Mouse (Mus musculus) hindbrain, embryonic 16.5 days (tissue): Measurements from ENCODE around the gene Unc45b. TPM values are rescaled to one million over a fixed set of nuclear protein-coding genes. Genes with fewer than 3 reads are reported as not detected.

ENCODE experiments used
- ATAC-seq: fragments of 200-750 bp; cut with Nextera tagmentation; 2 replicates; pipeline ENCODE4 v1.8.0; 2017; ENCODE audit warnings: moderate TSS enrichment, moderate library complexity
- H3K27ac ChIP-seq: fragments of 300-500 bp; sonication (generic); 2 replicates; pipeline ENCODE4 v1.5.1; 2014; ENCODE audit warnings: low read depth, mild to moderate bottlenecking, control low read depth, low read length, moderate library complexity
- H3K27me3 ChIP-seq: fragments of 300-500 bp; sonication (generic); replicated peaks from 2 replicates; pipeline ENCODE4 v1.6.1; 2014; ENCODE audit warnings: low read length; ENCODE audit not compliant: control insufficient read depth, insufficient read depth
- H3K36me3 ChIP-seq: fragments of 300-500 bp; sonication (generic); 2 replicates; pipeline ENCODE4 v1.6.1; 2014; ENCODE audit warnings: mild to moderate bottlenecking, low read length, moderate library complexity, mixed read lengths; ENCODE audit not compliant: control insufficient read depth, insufficient read depth
- H3K4me1 ChIP-seq: fragments of 300-500 bp; sonication (generic); 2 replicates; pipeline ENCODE4 v1.6.1; 2014; ENCODE audit warnings: low read depth, low read length; ENCODE audit not compliant: control insufficient read depth, insufficient read depth
- H3K4me2 ChIP-seq: fragments of 300-500 bp; sonication (generic); 2 replicates; pipeline ENCODE4 v1.6.1; 2014; ENCODE audit warnings: mild to moderate bottlenecking, low read length, control low read depth, moderate library complexity
- H3K4me3 ChIP-seq: fragments of 300-500 bp; sonication (generic); 2 replicates; pipeline ENCODE4 v1.5.1; 2014; ENCODE audit warnings: mild to moderate bottlenecking, low read length, control low read depth, moderate library complexity
- H3K9ac ChIP-seq: fragments of 300-500 bp; sonication (generic); 2 replicates; pipeline ENCODE4 v1.6.1; 2014; ENCODE audit warnings: low read depth, mild to moderate bottlenecking, control low read depth, low read length, moderate library complexity
- H3K9me3 ChIP-seq: fragments of 300-500 bp; sonication (generic); 2 replicates; pipeline ENCODE4 v1.6.1; 2014; ENCODE audit warnings: mild to moderate bottlenecking, low read length, moderate library complexity; ENCODE audit not compliant: control insufficient read depth
- WGBS: fragments of 180-500 bp; shearing (Covaris S2); extraction: QIAGEN DNeasy Blood & Tissue Kit; methylation state at CpG from one replicate; pipeline ENCODE4 v1.1.7; 2014; 5-methylcytosine and 5-hydroxymethylcytosine counted together
- polyA plus RNA-seq: library from polyadenylated mRNA; unstranded; fragments of >200 nt; fragmentation: Nextera tagmentation; extraction: Ambion mirVana; gene quantifications from 2 replicates; pipeline ENCODE4 v1.2.1, GENCODE M21; 2015

Unc45b gene
- polyA plus RNA-seq, 1 experiment from 2014 or later: 1.4 TPM

DNA sequence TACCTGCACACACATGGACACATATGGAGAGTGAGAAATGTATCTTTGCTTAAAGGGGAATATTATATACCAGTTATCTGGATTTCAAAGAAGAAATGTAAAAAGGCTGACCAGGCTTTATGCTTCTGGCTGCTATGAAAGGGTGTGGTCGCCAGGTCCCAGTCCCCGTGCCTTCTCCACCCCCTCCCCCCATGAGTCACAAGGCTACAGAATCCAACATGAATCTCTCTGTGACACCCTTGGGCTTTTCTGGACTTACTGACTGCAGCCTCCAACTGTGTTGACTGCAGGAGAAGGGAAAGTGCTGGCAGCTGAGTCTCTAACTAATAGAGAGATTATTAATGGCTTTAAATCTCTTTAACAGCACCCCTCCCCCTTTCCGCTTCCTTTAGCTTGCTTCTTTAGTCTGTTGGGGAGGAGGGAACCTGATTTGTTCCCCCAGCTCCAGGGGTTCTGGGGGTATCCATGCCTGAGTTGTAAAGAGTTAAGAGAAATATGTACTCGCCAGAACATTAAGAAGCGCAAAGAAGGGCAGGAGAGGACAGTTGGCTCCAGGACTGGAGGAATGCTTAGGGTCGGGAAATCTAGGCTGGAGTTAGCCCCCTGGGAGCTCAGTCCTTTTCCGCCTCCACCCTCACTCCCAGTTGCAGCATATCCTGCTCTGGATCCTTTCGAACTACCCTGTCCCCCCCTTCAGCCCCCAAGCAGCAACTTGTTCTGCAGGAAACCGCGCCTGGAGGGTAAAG, 40.6 kb downstream of the Unc45b start, which contains the start of gene Slfn5:
Slfn5 (plus strand) TSS at position 614 of the 746 bp plus-strand sequence.
- no peak within 1 kb of the TSS for H3K27ac ChIP-seq
- H3K4me1 ChIP-seq: no peaks in the 10 kb centered on the region
- no peaks in the 10 kb centered on the region for H3K36me3 ChIP-seq
- no peak for ATAC-seq
- H3K4me2 ChIP-seq: peak within 1 kb of the TSS; percentile 25; the same call in 1 of the 2 replicates
- H3K9ac ChIP-seq: no peak within 1 kb of the TSS; the same call in 1 of the 2 replicates
- H3K4me3 ChIP-seq: peak within 1 kb of the TSS; percentile 17; the same call in 1 of the 2 replicates
- peaks cover 19% of the 10 kb centered on the region for H3K27me3 ChIP-seq
- 12% methylated on average over 10 of the region's 10 CpGs for WGBS
- H3K9me3 ChIP-seq: no peaks in the 10 kb centered on the region

DNA sequence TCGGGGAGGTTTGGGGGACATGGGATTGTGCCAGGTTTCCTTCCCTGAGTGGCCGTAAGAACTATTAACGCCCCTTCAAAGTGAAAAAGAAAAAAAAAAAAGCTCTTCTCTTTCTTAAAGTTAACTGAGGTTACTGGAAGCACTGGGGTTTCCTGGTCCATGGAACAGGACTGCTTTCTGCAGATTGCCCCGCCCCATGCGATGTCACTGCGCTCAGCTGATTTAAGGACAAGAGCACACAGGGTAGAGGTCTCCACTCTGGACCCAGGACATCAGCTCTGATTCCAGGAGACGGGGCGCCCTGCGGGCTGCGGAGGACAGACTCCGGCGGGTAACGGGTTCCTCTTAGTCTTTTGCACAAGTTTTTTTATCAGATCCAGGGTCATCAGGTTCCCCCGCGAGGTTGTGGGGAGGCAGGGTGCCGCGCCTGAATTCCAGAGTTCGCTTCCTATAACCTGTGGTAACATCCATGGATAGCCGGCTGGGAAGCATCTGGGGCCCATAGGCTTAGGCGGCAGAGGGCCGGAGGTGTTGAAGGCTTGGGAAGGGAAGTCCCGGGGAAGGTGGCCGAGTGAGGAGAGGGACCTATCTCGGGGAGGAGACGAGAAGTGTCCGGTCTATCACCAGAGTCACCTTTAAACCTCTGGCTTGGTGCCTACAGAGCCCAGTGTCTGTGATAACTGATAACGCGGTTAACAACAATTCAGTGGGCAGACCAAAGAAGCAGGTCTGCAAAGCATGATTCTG, 41.7 kb downstream of the Unc45b start:
- Histone ChIP-seq H3K9me3 (no peaks in the 10 kb centered on the region), H3K4me3 (peak overlapping the region; percentile 17; the same call in 1 of the 2 replicates), H3K4me2 (peak overlapping the region; percentile 25; the same call in 1 of the 2 replicates), H3K9ac (no peak overlapping the region; the same call in 1 of the 2 replicates), H3K4me1 (no peaks in the 10 kb centered on the region), H3K36me3 (no peaks in the 10 kb centered on the region), H3K27me3 (peaks cover 19% of the 10 kb centered on the region), H3K27ac (no peak overlapping the region)
- ATAC-seq: no peak
- 12% methylated on average over 28 of the region's 28 CpGs for WGBS

- Histone ChIP-seq H3K4me3 (no peak overlapping the region), H3K4me2 (no peak overlapping the region), H3K4me1 (no peaks in the 10 kb centered on the region), H3K27me3 (peaks cover 19% of the 10 kb centered on the region), H3K9ac (no peak overlapping the region), H3K27ac (no peak overlapping the region), H3K9me3 (no peaks in the 10 kb centered on the region), H3K36me3 (no peaks in the 10 kb centered on the region)
- 68% methylated on average over 9 of the region's 9 CpGs for WGBS
- ATAC-seq: no peak
Observed at GRCm38 (mm10) chr11:82952612-82953542, 42.5 kb downstream of the Unc45b start.

- no peak overlapping the region for H3K4me2 ChIP-seq
- no peak overlapping the region for H3K4me3 ChIP-seq
- H3K9ac ChIP-seq: no peak overlapping the region
- H3K27me3 ChIP-seq: peaks cover 19% of the 10 kb centered on the region
- no peaks in the 10 kb centered on the region for H3K4me1 ChIP-seq
- no peaks in the 10 kb centered on the region for H3K9me3 ChIP-seq
- ATAC-seq: no peak
- H3K36me3 ChIP-seq: no peaks in the 10 kb centered on the region
- H3K27ac ChIP-seq: no peak overlapping the region
- WGBS: 77% methylated on average over 6 of the region's 6 CpGs
Observed at GRCm38 (mm10) chr11:82954631-82955030, 44.3 kb downstream of the Unc45b start.

GRCm38 (mm10) chr11:82956925-82957324, 46.6 kb downstream of the Unc45b start:
- H3K27me3 ChIP-seq: peaks cover 7% of the 10 kb centered on the region; the same call in 1 of the 2 replicates
- no peak for ATAC-seq
- 76% methylated on average over 10 of the region's 10 CpGs for WGBS

GRCm38 (mm10) chr11:82959613-82960012, 49.3 kb downstream of the Unc45b start:
- WGBS: 13% methylated on average over 4 of the region's 4 CpGs
- no peak overlapping the region for H3K4me3 ChIP-seq
- no peak overlapping the region for H3K4me2 ChIP-seq
- H3K27ac ChIP-seq: no peak overlapping the region
- no peaks in the 10 kb centered on the region for H3K36me3 ChIP-seq
- no peak for ATAC-seq
- no peaks in the 10 kb centered on the region for H3K4me1 ChIP-seq
- H3K9ac ChIP-seq: no peak overlapping the region
- no peaks in the 10 kb centered on the region for H3K9me3 ChIP-seq
- no peaks in the 10 kb centered on the region for H3K27me3 ChIP-seq

More at GRCm38 (mm10) chr11:82956925-82957324, 46.6 kb downstream of the Unc45b start:
- H3K4me3 ChIP-seq: no peak overlapping the region
- H3K36me3 ChIP-seq: no peaks in the 10 kb centered on the region
- H3K4me2 ChIP-seq: no peak overlapping the region
- H3K9ac ChIP-seq: no peak overlapping the region
- no peak overlapping the region for H3K27ac ChIP-seq
- H3K4me1 ChIP-seq: no peaks in the 10 kb centered on the region
- H3K9me3 ChIP-seq: no peaks in the 10 kb centered on the region

DNA sequence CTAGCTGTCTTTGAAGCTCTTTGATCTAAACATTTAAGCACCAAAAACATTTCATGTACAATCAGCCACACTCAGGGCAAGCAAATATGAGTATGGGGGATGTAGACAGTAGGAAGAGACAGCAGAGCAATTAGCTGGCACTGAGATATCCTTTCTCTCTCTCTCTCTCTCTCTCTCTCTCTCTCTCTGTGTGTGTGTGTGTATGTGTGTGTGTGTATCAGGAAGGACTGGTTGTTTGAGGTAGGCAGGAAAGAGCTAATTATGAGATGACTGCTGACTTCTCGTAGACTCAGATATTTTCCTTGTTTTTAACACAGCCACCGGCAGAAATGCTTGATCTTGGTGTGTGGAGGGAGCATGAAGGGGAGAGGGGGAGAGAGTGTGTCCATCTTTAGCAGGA, 51.4 kb downstream of the Unc45b start:
- no peak overlapping the region for H3K4me2 ChIP-seq
- no peak overlapping the region for H3K27ac ChIP-seq

DNA sequence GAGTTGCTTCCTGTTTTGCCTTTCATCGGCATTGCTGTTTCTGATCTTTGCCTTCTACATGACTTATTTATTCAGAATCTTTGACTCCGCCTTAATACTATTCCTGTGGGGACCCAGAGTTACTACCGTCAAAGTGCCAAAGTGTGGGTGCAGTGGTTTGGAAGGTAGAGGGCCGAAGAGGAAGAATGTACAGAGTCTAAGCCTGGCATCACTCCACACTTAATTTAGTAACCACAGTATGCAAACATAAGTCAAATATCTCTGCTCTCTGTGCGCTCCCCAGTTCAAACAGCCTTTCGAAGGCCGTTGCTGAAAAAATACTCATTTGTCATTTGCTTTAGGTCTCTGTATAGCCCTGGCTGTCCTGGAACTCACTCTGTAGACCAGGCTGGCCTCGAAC, 51.9 kb downstream of the Unc45b start:
- Histone ChIP-seq H3K4me3 (no peak overlapping the region), H3K9ac (no peak overlapping the region), H3K27ac (no peak overlapping the region), H3K36me3 (no peaks in the 10 kb centered on the region), H3K4me2 (no peak overlapping the region), H3K27me3 (no peaks in the 10 kb centered on the region), H3K4me1 (no peaks in the 10 kb centered on the region), H3K9me3 (no peaks in the 10 kb centered on the region)
- ATAC-seq: no peak
- 93% methylated on average over 8 of the region's 8 CpGs for WGBS

More for the DNA sequence above, 51.4 kb downstream of the Unc45b start:
- Histone ChIP-seq H3K9ac (no peak overlapping the region), H3K27me3 (no peaks in the 10 kb centered on the region), H3K9me3 (no peaks in the 10 kb centered on the region), H3K36me3 (no peaks in the 10 kb centered on the region), H3K4me1 (no peaks in the 10 kb centered on the region), H3K4me3 (no peak overlapping the region)
- no peak for ATAC-seq
- 87% methylated on average over 2 of the region's 2 CpGs for WGBS
